Mouse (Mus musculus) gastrocnemius, postnatal 10 days (tissue): ENCODE data around the gene Nfyc. TPM values are rescaled to one million over a fixed set of nuclear protein-coding genes. Genes with fewer than 3 reads are reported as not detected.

Experiments used
- DNase-seq: peaks from one replicate; pipeline ENCODE4 v3.0.0; 2021; ENCODE audit warnings: mixed read lengths
- total RNA-seq, 2 experiments: library from RNA; stranded (reverse); gene quantifications; 2 replicates each; pipeline ENCODE4 v1.2.3; 2021

The Nfyc gene
- total RNA-seq, 2 experiments from 2014 or later: 47.2 to 55.8 TPM

- peak; percentile 83 for DNase-seq
Observed at GRCm38 (mm10) chr4:120755299-120755698, 76.1 kb downstream of the Nfyc start.

DNA sequence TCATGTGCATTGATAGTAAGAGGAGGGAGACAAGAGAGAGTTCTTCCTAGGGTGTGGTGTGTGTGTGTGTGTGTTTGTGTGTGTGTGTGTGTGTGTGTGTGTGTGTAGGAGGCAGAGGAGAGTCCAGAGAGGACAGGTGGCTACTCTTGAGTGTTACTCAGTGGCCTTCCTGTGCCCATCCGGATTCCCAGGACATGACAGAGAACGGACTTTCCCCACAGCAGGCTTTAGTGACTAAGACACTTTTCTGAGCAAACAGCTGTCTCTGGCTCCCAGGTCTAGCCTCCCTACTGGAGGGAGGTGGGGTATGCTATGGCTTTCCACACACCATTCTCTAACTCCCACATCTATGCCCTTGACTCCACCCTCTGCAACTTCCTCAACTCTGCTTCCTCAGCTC lies 81.8 kb downstream of the Nfyc start:
- no peak for DNase-seq

DNA sequence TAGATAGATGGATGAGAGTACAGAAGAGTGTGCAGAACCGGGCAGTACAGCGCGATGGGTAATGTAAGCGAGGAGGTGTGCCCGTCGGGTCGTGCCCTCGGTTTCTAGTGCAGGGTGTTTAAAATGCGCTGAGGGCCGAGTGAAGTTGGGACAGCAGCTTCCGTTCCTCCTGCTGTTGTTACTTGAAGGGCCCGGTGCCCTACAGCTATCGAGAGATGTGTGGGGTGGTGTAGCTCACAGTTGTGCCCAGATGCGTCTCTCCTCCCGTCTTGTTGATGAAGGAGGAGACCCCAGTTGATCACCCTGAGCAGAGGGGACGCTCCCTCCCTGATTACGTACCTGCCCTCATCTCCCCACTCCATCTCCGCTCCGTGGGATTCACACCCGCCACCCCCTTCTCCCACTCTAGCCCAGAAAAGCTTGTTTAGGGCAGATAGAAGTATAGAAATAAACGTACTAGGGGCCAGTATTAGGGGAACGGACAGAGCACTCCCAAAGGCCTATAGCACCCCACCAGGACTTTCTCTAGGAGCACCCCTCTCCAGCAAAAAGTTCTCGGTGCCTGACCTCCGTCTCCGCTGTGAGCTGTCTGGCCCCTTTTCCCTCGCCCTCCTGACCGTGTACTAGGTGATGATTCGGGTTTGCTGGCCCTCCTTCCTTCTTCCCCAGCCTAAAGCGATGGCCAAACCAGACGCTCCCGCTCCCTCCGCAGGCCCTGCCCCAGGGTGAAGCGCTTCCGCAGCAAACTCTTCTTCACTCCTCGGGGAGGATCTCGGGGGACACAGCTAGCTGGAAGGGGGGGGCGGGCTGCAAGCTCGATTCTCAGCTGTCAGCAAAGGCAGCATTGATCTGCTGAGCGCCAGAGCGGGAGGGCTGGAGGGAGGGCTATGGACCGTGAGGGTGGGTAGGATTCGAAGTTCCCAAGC lies 83.2 kb downstream of the Nfyc start, which contains the start of gene Kcnq4:
Kcnq4 (minus strand) TSS at position 672 of the 926 bp plus-strand sequence.
- DNase-seq: no peak

DNA sequence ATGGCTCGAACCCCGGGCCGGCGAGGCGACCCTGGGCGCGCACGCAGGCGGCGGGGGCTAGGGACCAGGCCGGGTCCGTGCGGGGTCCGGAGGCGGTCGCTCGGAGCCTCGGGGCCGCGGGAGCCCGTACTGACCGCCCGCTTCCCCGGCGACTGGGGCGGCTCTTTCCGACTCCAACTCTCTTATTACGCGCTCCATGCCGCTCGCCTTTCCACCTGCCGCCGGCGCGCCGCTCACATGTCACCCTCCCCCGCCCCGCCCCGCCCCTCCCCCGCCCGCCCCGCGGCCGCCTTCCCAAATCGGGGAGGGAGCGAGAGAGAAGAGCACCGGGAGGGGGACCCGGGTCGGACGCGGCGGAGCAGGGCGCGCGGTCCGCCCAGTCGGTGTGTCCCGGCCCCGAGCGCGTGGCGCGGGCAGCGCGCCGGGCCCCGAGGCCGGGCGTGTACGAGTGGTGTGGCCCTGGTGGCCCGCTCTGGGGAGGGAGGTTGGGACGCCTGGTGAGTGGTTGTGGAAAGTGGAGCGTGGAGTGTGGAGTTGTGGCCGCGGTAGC lies 84.1 kb downstream of the Nfyc start:
- peak; percentile 46 for DNase-seq

- DNase-seq: peak; percentile 48
Observed at GRCm38 (mm10) chr4:120746552-120747150, 84.7 kb downstream of the Nfyc start.

GRCm38 (mm10) chr4:120745731-120746551 lies 85.4 kb downstream of the Nfyc start:
- DNase-seq: no peak

DNA sequence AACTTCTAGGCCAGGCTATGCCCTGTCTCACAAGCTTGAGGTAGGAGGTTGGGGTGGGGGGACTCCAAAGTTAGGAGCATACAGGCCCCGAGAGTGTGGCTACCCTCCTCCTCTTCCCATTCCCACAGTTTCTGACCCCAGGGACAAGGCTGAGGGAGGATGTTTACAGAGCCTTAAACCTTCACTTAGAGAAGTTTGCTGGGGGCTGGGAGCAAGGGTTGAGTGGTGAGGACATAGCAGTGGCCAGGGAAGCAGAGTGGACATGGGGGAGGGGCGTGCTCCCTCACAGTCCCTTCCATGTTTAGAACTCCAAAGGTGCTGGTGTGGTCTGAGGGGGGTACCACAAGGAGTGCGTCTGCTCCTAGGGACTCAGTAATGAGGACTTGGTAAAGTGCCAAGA lies 87.7 kb downstream of the Nfyc start:
- no peak for DNase-seq

DNA sequence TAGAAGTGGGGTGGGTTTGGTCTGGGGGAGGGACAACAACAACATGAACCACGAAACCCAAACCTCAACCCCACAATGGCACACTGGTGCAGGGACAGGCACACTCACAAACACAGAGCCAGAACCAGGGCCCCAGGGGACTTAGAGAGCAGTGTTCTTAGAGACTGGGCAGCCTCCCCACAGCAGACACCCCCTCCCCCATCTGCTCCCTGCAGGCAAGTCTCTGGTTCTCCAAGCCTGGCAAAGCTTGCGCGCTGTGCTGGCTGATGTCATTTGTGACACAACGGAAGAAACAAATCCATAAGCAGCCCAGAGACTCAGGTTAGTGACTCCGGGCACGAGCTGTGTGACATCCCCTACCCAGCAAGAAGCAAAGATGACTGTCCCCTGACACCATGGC lies 90.1 kb downstream of the Nfyc start:
- no peak for DNase-seq

GRCm38 (mm10) chr4:120734012-120734622 lies 97.3 kb downstream of the Nfyc start:
- no peak for DNase-seq

- no peak for DNase-seq
Observed at GRCm38 (mm10) chr4:120732737-120733136, 98.6 kb downstream of the Nfyc start.

- DNase-seq: peak; percentile 68
Observed at GRCm38 (mm10) chr4:120731030-120731644, 100.2 kb downstream of the Nfyc start.

DNA sequence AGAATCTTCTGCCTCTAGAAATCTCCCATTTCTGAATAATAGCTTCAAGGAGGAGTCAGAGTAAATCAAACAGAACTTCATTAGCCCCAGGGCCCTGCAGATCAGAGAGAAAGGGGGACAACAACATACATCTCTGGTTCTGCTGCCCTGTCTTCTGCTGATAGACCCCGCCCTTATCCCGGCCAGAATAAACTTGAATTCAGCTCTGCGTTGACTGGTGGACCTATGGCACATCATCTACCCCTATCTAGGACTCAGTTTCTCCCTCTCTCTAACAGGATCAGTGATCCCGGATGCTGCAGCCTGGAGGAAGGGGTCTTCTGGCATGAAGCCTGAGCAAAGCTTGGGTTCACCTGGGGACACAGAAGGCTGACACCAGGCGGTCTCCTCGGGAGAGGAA lies 100.8 kb downstream of the Nfyc start:
- DNase-seq: no peak

- DNase-seq: peak; percentile 74
Observed at GRCm38 (mm10) chr4:120730146-120730545, 101.2 kb downstream of the Nfyc start.

DNA sequence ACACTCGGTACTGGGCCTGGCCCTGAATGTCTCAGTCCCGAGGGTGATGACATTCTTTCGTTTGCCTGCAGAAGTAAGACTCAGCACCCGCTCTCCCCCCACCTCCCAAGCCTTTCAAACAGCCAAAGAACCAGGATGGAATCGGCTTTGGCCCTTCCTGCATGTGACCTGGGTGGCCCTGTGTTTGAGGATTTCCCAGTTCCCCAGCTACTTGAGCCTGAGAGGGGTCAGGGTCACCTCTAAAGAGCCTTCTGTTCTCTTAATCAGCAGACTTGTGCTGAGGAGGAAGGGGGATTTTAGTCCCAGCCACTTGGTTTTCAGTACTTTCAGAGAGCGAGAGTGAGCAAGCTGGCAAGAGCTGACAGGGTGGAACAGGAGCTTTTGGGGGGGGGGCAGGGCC lies 101.9 kb downstream of the Nfyc start:
- no peak for DNase-seq

GRCm38 (mm10) chr4:120727842-120728241 lies 103.5 kb downstream of the Nfyc start:
- no peak for DNase-seq

DNA sequence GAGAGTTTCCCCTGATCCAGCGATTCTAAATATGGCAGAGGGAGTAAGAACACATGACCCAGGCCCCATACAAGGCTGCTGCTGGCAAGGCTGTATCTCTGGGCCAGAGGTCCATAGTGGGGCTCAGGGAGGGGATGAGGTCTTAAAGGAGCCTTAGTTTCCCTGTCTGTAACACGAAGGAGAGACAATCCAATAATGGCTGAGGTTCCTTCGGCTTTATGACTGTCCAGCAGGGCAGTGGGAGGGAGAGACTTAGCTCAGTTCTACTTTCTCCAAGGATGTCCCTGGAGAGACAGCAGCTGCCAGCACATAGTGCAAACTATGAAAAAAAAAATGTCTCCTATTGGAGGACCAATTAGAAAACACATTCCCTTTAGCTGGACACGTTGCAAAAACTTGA lies 105.2 kb downstream of the Nfyc start:
- no peak for DNase-seq

GRCm38 (mm10) chr4:120725516-120726090 lies 105.8 kb downstream of the Nfyc start:
- DNase-seq: peak; percentile 61

GRCm38 (mm10) chr4:120721574-120721973 lies 109.8 kb downstream of the Nfyc start:
- no peak for DNase-seq

GRCm38 (mm10) chr4:120719152-120719551 lies 112.2 kb downstream of the Nfyc start:
- no peak for DNase-seq

DNA sequence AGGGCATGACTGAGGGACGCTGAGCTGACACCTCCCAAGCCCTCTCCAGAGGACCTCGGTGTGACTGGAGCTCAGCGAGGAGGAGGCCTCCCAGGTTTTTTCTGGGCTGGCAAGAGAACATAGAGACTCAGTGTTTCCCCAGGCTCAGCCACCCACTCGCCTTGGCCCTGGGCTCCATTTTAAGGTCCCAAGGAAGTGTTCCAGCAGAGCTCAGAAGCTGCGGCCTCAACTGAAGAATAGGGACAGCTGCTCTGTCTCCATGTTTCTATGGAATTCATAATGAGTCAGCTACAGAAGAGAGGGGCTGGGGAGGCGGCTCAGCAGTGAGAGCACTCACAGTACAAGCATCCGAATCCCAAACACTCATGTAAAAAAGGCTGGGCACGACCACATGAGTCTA lies 113.8 kb downstream of the Nfyc start:
- DNase-seq: no peak

- no peak for DNase-seq
Observed at GRCm38 (mm10) chr4:120716765-120717164, 114.6 kb downstream of the Nfyc start.
